Mouse (Mus musculus) cerebellum, adult 11 months (tissue): ENCODE data around the gene Gm49391.
"Not testable (repeated sequence)": the region's sequence is repeated elsewhere in the genome, so short reads cannot be mapped to it uniquely, and the experiment has no call there.

Source experiments
- DNase-seq: peaks from one replicate; pipeline ENCODE4 v3.0.0; 2022

Gene Gm49391

GRCm38 (mm10) chr13:60936500-60936901, at the start of gene Gm49391, which contains the start of gene Ctla2a:
Gene Gm49391, minus strand, starts transcription at chr13:60936571.
Gene Ctla2a, minus strand, starts transcription at chr13:60936625.
- no peak for DNase-seq

DNA sequence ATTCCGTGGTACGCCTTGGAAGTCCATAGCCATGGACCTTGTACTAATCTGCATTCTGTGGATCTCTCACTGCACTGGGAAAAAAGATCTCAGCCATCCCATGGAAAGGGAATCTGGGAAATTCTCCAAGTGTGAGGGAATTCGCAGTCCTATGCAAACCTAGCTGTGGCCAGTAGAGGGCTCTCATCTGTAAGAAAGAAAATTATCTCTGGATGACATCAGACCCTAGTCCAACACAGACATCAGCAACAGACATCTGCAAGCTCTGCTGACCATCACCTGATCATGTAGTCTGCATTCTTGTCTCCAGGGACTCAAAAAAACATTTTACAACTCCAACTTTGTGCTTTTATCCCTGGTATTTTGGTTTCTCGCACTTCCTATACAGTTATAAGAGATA, 35.9 kb upstream of the Gm49391 start:
- DNase-seq = not testable (repeated sequence)

DNA sequence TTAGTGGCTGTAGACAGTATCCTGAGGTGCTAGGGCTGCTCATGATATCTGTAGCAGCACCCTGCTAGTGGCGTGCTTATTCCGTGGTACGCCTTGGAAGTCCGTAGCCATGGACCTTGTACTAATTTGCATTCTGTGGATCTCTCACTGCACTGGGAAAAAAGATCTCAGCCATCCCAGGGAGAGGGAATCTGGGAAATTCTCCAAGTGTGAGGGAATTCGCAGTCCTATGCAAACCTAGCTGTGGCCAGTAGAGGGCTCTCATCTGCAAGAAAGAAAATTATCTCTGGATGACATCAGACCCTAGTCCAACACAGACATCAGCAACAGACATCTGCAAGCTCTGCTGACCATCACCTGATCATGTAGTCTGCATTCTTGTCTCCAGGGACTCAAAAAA, 27.6 kb upstream of the Gm49391 start:
- DNase-seq = not testable (repeated sequence)

- no peak for DNase-seq
These were observed 25.3 kb upstream of the Gm49391 start for GRCm38 (mm10) chr13:60961706-60962105.

- not testable (repeated sequence) for DNase-seq
These were observed 5.5 kb upstream of the Gm49391 start, which contains the start of gene Tpbpa for GRCm38 (mm10) chr13:60941884-60942283. Gene Tpbpa, minus strand, starts transcription at chr13:60941984.

GRCm38 (mm10) chr13:60935490-60935889, 881 bp downstream of the Gm49391 start, which contains the start of gene Gm49393:
Gene Gm49393, minus strand, starts transcription at chr13:60935590.
- not testable (repeated sequence) for DNase-seq

DNA sequence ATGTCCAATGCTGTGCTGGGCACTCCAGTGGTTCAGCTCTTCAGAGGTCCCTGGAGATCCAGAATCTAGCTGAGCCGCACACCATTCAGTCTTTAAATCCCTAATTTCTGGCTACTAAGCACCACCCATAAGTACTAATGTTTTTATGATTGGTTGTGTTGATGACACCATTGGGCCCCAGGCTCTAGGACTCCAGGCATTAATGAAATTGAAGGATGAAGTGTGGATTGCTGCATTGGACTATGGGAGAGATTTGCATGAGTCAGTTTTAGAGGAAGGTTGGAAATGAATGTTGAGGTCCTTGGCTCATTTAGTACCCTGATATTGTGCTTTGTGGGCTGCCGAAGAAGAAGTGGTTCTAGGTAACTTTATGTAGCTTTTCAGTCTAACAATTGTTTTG, 31.6 kb downstream of the Gm49391 start, which contains the start of gene Tpbpb:
Gene Tpbpb (minus strand): TSS at position 101 of the 400 bp plus-strand sequence.
- not testable (repeated sequence) for DNase-seq

- DNase-seq = no peak
These were observed 39.0 kb downstream of the Gm49391 start, which contains the start of gene Ctla2b for GRCm38 (mm10) chr13:60897328-60897727. Gene Ctla2b, minus strand, starts transcription at chr13:60897447.

DNA sequence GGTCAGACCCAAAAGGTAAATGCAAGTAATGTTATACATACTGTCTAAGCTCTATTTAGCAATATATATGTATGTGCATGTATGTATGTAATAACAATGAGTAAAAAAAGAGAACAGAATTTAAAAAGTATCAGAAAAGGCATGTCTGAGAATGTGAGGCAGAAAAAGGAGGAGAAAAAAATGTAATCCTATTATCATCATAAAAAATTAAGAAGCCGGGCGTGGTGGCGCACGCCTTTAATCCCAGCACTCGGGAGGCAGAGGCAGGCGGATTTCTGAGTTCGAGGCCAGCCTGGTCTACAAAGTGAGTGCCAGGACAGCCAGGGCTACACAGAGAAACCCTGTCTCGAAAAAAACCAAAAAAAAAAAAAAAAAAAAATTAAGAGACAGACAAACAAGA, 39.6 kb downstream of the Gm49391 start, which contains the start of gene Gm49392:
Gene Gm49392 (minus strand): TSS at position 101 of the 400 bp plus-strand sequence.
- DNase-seq = not testable (repeated sequence)

GRCm38 (mm10) chr13:60895406-60896160, 40.8 kb downstream of the Gm49391 start:
- no peak for DNase-seq

DNA sequence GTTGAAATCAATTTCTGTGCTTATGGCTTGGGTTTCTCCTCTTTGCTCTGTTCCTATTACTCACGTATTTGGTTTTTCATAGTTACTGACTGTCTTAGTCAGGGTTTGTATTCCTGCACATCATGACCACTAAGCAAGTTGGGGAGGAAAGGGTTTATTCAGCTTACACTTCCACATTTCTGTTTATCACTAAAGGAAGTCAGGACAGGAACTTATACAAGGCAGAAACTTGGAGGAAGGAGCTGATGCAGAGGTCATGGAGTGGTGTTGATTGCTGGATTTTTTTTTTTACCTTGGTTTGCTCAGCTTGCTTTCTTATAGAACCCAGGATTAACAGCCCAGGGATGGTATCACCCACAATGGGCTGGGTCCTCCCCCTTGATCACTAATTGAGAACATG, 44.1 kb downstream of the Gm49391 start:
- DNase-seq = no peak

DNA sequence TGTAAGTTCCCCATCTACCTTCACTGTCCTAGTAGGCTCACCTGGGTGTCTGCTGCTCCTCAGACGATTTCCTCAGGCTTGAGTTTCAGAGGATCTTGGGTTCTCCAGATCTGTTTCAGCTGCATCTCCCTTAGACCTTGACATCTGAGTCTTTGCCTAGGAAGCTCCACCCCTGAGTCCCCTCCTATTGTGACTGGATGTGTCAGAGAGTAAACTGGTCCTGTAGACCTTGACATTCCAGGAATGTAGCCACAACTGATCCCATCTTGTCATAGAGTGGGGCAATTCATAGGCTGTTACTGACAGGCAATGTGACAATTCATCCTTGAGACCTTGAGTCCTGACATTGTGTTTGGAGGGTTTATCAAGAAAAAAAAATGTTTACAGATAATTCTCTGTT, 72.1 kb downstream of the Gm49391 start, which contains the start of gene 4930486L24Rik:
Gene 4930486L24Rik (minus strand): TSS at position 195 of the 400 bp plus-strand sequence.
- DNase-seq = no peak

DNA sequence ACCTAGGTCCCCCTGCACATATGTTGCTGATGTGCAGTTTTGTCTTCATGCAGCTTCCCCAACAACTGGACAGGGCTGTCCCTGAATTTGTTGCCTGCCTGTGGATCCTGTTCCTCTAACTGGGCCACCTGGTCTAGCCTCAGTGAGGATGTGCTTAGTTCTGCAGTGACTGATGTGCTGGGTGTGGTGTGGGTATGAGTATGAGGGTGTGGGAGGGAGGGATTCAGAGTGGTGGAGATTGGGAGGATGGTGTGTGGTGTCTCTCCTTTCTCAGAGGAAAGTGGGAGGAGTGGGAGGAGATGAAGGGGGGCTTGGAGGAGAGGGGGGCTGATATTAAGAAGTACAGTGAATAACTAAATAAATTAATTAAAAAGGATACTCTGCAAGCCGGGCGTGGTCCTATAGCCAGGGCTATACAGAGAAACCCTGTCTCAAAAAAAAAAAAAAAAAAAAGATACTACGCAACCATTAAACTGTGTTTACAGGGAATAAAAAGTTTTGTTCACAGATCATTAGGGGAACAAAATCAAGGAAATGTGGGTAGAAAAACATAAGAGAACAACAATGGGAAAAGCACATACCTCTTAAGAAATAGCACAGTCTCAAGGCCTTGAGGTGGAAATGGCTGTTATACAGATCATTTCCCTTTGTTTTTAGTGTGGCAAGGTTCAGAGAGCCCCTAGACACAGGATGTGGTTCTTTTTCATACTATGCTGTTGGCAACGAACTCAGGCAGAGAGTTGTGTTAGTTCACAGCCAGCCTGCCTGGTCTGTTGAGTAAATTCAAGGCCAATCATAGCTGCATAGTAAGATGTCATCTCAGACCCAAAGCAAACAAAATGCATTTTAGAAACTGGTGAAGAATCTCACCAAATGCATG, 87.9 kb downstream of the Gm49391 start:
- DNase-seq = no peak
